Mouse (Mus musculus): ENCODE results near the gene Tbc1d7. TPM values are rescaled to one million over a fixed set of nuclear protein-coding genes. Genes with fewer than 3 reads are reported as not detected.

Gene Tbc1d7
- total RNA-seq, 2 experiments from 2014 or later = 38.6 to 40.0 TPM

DNA sequence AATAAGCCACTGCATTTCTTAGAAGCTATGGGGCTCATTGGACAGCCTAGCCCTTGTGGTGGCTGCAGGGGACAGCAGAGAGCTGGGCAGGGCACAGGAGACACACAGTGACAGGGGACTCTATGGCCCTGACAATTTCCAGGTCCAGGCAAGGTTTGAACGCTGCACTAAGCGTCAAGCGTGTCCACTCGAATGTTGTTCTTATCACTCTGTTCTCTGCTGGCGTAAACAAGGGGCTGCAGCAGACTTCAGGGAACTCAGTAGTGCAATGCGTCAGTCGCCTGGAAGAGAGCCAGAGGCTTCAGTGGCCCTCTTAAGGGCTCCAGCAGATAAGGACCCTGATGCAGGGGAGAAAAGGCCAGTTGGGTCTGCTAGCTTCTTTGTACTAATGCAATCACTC is 24.7 kb upstream of the Tbc1d7 start:
- no peak for DNase-seq (ENCODE audit: low spot score in 2 of 2)

DNA sequence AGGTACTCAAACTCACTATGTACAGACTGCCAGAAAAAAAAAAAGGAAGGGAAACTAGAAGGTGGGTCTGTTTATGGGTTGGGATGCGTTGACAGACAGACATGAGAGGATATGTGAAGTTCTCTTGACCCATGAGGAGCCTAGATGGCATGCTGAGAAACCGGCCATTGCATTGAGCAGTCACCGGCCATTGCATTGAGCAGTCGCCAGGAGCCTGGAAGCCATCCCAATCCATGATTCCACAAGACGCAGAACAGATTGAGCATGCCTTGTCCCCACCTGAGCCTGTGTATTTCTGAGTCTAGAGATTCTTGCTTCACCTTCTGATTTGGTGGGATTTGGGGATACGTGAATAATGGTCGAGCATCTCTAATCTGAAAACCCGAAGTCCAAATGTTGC is 22.6 kb upstream of the Tbc1d7 start:
- DNase-seq (ENCODE audit: low spot score in 2 of 2) = no peak

DNA sequence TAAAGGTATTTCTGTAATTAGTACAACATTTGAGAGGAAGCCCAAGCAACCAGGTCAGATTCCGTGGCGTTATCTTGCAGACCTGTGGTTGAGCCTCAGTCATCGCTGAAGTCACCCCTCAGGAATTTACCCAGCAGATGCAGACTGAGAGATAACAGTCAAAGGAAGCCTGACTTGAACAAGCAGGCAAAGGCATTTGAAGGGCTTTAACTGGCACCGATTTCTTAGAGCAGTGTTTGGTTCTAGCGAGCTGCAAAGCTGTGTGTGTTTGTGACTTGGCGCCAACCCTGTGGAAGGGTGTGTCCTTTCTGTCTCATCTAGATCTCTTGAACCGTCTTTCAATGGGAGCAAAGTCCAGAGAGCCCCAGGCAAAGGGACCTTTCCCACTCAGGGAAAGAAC is 22.0 kb upstream of the Tbc1d7 start:
- DNase-seq (ENCODE audit: low spot score in 2 of 2) = no peak

GRCm38 (mm10) chr13:43191741-43192192 is 20.5 kb upstream of the Tbc1d7 start:
- no peak for DNase-seq (ENCODE audit: low spot score in 2 of 2)

DNA sequence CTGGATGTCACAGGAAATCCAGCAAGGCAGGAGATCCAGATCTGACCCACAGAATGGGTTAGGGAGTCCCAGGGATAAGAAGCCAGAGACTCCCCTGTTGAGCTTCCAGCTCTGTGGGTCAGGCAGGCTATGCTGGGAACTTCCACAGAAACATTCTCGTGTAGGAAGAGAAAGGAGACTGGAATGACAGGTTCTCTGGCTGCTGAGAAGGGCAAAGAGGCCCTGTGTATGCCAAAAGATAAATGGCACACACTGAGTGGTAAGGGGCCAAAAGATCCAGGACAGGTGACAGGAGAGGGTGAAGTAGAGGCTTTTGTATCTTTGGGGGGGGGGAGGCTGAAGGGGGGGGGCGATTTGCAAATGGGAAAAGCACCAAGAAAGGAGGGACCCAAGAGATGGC is 20.0 kb upstream of the Tbc1d7 start:
- no peak for DNase-seq (ENCODE audit: low spot score in 2 of 2)

DNA sequence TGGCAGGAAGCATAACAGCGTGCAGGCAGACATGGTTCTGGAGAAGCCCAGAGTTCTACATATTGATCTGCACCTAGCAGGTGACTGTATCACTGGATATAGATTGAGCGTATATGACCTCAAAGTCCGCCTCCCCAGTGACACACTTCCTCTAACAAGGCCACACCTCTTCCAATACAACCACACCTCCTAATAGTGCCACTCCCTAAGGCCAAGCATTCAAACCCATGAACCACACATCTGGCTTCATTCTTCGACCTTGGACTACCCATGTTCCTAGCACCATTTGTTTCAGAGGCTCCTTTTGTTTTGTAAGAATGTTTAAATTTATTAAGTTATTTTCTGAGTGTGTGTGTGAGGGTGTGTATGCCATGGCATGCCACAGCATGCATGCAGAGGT is 16.4 kb upstream of the Tbc1d7 start:
- no peak for DNase-seq (ENCODE audit: low spot score in 2 of 2)

- no peak for DNase-seq (ENCODE audit: low spot score in 2 of 2)
Observed at GRCm38 (mm10) chr13:43183248-43184055, 12.2 kb upstream of the Tbc1d7 start.

GRCm38 (mm10) chr13:43182465-43183201 is 11.3 kb upstream of the Tbc1d7 start:
- DNase-seq (ENCODE audit: low spot score in 2 of 2) = peak; percentile 91 to 93

- DNase-seq (ENCODE audit: low spot score in 2 of 2) = no peak
Observed at GRCm38 (mm10) chr13:43181104-43181503, 9.8 kb upstream of the Tbc1d7 start.

DNA sequence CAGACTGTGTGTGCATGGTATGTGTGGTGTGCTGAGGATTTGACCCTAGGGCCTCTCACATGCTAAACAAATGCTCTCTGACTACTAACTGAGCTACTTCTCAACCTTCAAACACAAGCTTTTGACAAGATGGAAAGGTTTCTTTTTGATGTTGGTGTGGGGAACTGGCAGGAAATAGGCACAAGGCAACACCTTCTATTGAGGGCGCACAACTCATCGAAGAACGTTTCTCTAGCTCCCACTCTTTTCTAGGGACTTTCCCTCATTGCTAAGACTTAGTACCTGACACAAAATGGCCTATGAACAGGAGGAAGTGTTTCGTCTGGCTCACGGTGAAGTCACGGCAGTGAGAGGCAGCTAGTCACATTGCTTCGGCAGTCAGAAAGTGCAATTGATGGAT is 6.0 kb upstream of the Tbc1d7 start:
- DNase-seq (ENCODE audit: low spot score in 2 of 2) = no peak

- no peak for DNase-seq (ENCODE audit: low spot score in 2 of 2)
Observed at GRCm38 (mm10) chr13:43176676-43177075, 5.4 kb upstream of the Tbc1d7 start.

DNA sequence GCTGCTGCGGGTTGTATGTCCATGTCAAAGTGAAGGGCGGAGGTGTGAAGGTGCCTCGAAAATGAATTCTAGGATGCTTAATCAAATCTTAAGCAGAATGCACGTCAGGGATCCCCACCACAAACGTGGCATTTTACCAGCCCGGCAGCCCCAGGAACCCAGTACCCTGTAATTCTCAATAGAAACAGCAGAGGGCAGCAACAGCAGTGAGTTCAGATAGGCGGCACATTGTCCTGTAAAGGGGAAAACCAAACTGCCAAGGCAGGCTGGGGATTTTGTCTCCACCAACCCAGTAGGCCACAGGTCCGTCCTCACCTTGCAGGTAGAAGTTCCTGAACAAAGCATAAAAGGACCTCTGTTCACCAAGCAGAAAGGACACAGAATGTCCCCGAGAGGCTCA is 2.0 kb upstream of the Tbc1d7 start:
- peak; percentile 88 to 89 for DNase-seq (ENCODE audit: low spot score in 2 of 2)

DNA sequence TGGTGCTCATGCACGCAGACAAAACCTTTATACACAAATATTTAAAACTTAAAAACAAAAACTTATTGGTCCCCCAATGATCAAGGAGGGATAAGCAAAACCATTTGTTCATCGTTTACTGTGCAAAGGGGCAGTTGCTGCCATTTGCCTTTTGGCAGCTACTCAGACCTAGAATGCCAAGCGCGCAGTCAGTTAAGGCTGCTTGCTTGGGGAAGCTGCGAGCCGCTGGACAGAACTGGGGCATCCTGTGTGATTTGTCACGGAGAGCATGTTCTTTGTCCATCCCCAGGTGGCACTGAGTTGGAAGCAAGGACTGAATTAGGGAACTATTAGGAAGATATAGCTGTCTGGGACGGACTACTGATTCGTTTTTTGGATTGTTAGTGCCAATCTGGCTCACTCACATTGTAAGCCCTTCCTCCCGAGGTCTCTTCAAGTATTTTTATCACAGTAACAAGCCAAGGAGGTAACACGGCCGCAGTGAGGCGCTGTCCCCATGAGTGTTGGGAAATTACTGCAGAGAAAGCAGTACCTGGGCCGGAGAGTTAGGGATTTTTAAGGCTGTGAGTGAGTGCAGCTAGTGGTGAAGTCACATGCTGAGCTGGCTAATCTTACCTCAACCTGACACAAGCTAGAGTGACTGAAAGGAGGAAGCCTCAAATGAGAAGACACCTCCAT is 874 bp upstream of the Tbc1d7 start:
- DNase-seq (ENCODE audit: low spot score in 2 of 2) = peak in 1 of 2 experiments; percentile 49

- DNase-seq (ENCODE audit: low spot score in 2 of 2) = no peak
Observed at GRCm38 (mm10) chr13:43167721-43168120, 3.6 kb downstream of the Tbc1d7 start.

DNA sequence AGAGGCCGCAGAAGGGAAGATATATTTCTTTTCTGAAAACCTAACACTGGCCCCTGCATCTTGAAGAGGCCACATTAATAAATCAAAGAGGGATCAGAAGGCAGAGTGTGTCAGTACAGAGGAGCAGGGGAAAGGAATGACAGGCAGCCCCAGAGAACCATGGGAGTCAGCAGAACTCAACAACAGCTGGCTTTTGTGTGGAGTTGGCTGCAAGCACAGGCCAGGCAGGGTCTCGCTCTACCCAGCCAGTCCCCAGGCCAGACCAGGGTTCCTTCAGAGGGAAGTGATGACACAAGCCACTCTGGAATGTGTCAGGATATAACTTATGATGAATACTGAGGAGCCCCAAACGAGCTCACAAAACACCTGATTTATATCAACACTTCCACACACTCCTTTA is 11.9 kb downstream of the Tbc1d7 start:
- DNase-seq (ENCODE audit: low spot score in 2 of 2) = no peak

DNA sequence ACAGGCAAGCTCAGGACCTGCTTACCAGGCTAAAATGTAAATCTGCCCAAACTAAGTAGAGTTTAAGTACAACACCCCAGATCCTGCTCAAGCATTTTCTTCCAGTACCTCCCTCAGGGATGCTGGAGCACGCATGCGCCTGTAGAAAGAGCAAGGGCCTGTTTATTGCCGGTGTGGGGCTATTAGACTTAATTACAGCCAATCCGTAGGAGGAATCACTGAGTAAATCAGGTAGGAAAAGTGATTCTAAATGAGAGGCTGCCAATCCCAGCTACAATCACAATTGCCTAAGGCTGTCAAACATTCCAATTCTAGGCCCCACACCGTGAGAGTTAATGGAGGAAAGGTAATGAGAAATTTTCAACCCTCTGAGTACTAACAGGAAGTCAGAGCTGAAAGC is 13.0 kb downstream of the Tbc1d7 start:
- DNase-seq (ENCODE audit: low spot score in 2 of 2) = no peak

DNA sequence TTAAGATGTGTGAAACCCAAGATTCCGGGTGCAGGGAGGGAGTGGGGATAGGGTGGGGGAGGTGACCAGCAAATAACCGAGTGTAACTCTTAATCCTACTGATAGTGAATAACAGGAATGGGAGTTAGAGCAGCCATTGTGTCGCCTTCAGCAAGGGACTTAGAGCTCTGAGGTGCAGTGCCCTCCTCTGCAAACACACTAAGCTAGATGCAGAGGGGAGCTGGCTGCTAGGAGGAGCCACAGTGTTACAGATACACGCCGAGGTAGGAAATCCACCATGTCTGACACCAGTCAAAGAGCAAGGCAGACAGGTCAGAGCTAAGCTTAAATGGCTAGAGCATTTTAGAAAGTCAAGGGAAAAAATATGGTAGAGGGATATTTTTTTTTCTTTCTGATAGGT is 13.9 kb downstream of the Tbc1d7 start:
- DNase-seq (ENCODE audit: low spot score in 2 of 2) = no peak

- DNase-seq (ENCODE audit: low spot score in 2 of 2) = no peak
Observed at GRCm38 (mm10) chr13:43152005-43152520, 19.2 kb downstream of the Tbc1d7 start.

- DNase-seq (ENCODE audit: low spot score in 2 of 2) = no peak
Observed at GRCm38 (mm10) chr13:43149661-43150060, 21.6 kb downstream of the Tbc1d7 start.

DNA sequence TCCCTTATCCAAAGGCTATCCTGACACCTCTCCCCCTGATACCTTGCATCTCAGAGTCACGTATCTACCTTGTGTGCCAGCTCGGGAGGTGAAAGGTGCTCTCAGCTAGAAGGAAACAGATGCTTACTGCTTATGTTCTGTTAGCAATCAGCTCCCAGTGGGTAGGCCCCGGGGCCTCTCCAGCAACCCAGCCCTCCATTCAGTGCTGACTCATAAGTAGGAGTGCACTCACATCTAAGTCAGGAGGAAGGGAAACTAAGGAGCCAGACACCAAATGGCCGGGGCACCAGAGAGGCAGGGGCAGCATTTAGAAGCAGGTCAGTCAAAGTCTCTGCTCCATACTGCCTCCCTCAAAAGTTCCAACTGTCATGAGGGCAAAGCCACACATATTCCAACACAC is 22.6 kb downstream of the Tbc1d7 start:
- no peak for DNase-seq (ENCODE audit: low spot score in 2 of 2)

GRCm38 (mm10) chr13:43146515-43147258 is 24.6 kb downstream of the Tbc1d7 start:
- no peak for DNase-seq (ENCODE audit: low spot score in 2 of 2)

All from layer of hippocampus, postnatal 10 days (tissue).